In the genomic region with DNA sequence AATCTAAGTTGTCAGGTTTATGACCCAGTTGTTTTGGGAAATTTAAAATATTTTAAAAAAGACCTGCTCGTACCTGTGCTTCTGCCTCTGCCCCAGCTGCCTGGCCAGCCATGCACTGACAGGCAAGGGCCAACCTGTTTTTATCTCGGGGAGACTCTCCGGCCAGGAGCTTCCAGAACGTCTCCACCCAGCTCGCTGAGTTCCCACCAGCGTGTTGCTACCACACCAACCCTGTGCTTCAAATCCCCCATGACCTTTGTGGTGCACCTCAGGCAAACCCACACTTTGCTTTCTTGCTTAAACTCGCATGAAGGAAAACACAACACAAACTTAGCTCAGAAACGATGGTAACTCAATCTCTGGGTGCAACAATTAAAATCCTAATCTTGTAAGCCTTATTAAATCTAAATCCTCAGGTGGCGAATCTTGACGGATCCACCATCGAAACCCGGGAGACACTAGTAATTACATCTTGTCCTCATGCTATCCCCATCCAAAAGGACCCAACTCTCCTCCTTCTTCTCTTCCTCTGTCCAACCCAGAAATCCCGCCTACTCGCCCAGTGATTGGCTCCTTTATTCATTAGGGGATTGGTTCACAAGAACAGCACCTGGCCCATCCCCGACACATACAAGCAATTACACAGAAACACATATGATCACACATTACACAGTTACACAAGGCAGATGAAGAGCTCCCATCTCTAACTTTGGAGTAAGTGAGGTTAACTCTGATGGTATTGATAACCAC, we compare ENCODE assay signal across 20 mouse cellular contexts. TPM values are rescaled to one million over a fixed set of nuclear protein-coding genes. Genes with fewer than 3 reads are reported as not detected.
"Had no signal": no experiment of that assay in that cellular context is flagged by ENCODE, and none has a peak within 500 bp of the region (broad histone marks: within the 10 kb centered on the region; RNA-seq: fewer than 3 reads in every experiment).

No protein-coding gene starts in this region.

- H3K9me3 ChIP-seq: lung, embryonic 15.5 days; midbrain, embryonic 10.5 days; midbrain, embryonic 13.5 days; neural tube, embryonic 13.5 days; neural tube, embryonic 15.5 days had no signal

- H3K36me3 ChIP-seq: lung, embryonic 15.5 days; midbrain, embryonic 10.5 days; midbrain, embryonic 13.5 days; neural tube, embryonic 13.5 days; neural tube, embryonic 15.5 days had no signal

- H3K4me3 ChIP-seq: lung, embryonic 15.5 days; midbrain, embryonic 10.5 days; midbrain, embryonic 13.5 days; myocyte; neural tube, embryonic 13.5 days; neural tube, embryonic 15.5 days had no signal

- H3K4me2 ChIP-seq: lung, embryonic 15.5 days; midbrain, embryonic 13.5 days; neural tube, embryonic 13.5 days; neural tube, embryonic 15.5 days had no signal

- ATAC-seq: liver, postnatal 0 days; midbrain, embryonic 13.5 days; midbrain, embryonic 16.5 days had no signal

- H3K4me1 ChIP-seq: lung, embryonic 15.5 days; midbrain, embryonic 13.5 days; neural tube, embryonic 13.5 days; neural tube, embryonic 15.5 days had no signal

- H3K9ac ChIP-seq: liver, postnatal 0 days; lung, embryonic 15.5 days; midbrain, embryonic 13.5 days; neural tube, embryonic 13.5 days; neural tube, embryonic 15.5 days had no signal

- DNase-seq: liver, postnatal 0 days; lung, adult 2 months; lung, postnatal 10 days; lung, postnatal 4 days; retina, postnatal 1 day; right cerebral cortex, adult 18-20 months; right cerebral cortex, postnatal 25 days; right cerebral cortex, postnatal 4 days; spleen, adult 18-20 months; thymus, adult 18-20 months; thymus, postnatal 14 days; thymus, postnatal 36 days had no signal

- H3K27me3 ChIP-seq: lung, embryonic 15.5 days; midbrain, embryonic 13.5 days; neural tube, embryonic 13.5 days; neural tube, embryonic 15.5 days had no signal

- H3K27ac ChIP-seq: lung, embryonic 15.5 days; midbrain, embryonic 10.5 days; midbrain, embryonic 13.5 days; neural tube, embryonic 13.5 days; neural tube, embryonic 15.5 days had no signal

RNA-seq across cellular contexts. Expression of gene Mylk3, which starts 60.0 kb away (rescaled TPM):
- polyA plus RNA-seq: small intestine, adult 2 months had no signal
